Mouse (Mus musculus) MEL (cell line): ENCODE measurements around the gene Zfp583. TPM values are rescaled to one million over a fixed set of nuclear protein-coding genes. Genes with fewer than 3 reads are reported as not detected.
A peak's percentile ranks its signal among the peaks of the same experiment; 100 is the strongest.

Experiments used
- DNase-seq: peaks from one replicate; pipeline ENCODE4 v3.0.0; 2011; ENCODE audit warnings: low read depth, low spot score
- H3K27ac ChIP-seq: 2 replicates; pipeline ENCODE4 v1.5.1; 2012; ENCODE audit warnings: low read depth, mild to moderate bottlenecking, control low read depth, low read length, moderate library complexity; ENCODE audit not compliant: control insufficient read depth
- H3K27me3 ChIP-seq, 2 experiments: fragments of 150-350 bp in 1 of 2; sonication (generic) in 1 of 2; 2 replicates each; pipeline ENCODE4 v1.6.1; 2012; ENCODE audit warnings: low read length in 2 of 2, mild to moderate bottlenecking in 2 of 2, improper control_type of control experiment in 1 of 2, moderate library complexity in 1 of 2; ENCODE audit not compliant: insufficient read depth in 2 of 2, control insufficient read depth in 1 of 2
- H3K36me3 ChIP-seq, 2 experiments: 2 replicates each; pipeline ENCODE4 v1.6.1; 2012 to 2014; ENCODE audit warnings: low read length in 2 of 2, improper control_type of control experiment in 1 of 2, inconsistent platforms in 1 of 2, mild to moderate bottlenecking in 1 of 2; ENCODE audit not compliant: insufficient read depth in 2 of 2, control insufficient read depth in 1 of 2
- H3K4me1 ChIP-seq, 2 experiments: fragments of 150-350 bp in 1 of 2; sonication (generic) in 1 of 2; 2 replicates each; pipeline ENCODE4 v1.6.1; 2012; ENCODE audit warnings: low read length in 2 of 2, improper control_type of control experiment in 1 of 2, mild to moderate bottlenecking in 1 of 2; ENCODE audit not compliant: insufficient read depth in 2 of 2, control insufficient read depth in 1 of 2
- H3K4me3 ChIP-seq, 2 experiments: fragments of 150-350 bp in 1 of 2; sonication (generic) in 1 of 2; 2 replicates each; pipeline ENCODE4 v1.5.1; 2012; ENCODE audit warnings: low read depth in 2 of 2, low read length in 2 of 2, mild to moderate bottlenecking in 2 of 2, moderate library complexity in 2 of 2, control low read depth in 1 of 2, improper control_type of control experiment in 1 of 2; ENCODE audit not compliant: control insufficient read depth in 1 of 2, insufficient read depth in 1 of 2
- H3K79me2 ChIP-seq: 2 replicates; pipeline ENCODE4 v1.6.1; 2012; ENCODE audit warnings: mild to moderate bottlenecking, low read length, moderate library complexity; ENCODE audit not compliant: control insufficient read depth, poor library complexity, insufficient read depth
- H3K9ac ChIP-seq: 2 replicates; pipeline ENCODE4 v1.6.1; 2012; ENCODE audit warnings: low read depth, mild to moderate bottlenecking, control low read depth, low read length, moderate library complexity; ENCODE audit not compliant: control insufficient read depth, poor library complexity, severe bottlenecking
- H3K9me3 ChIP-seq: fragments of 150-350 bp; sonication (generic); replicated peaks from 2 replicates; pipeline ENCODE4 v1.6.1; 2012; ENCODE audit warnings: mild to moderate bottlenecking, low read length, improper control_type of control experiment, moderate library complexity; ENCODE audit not compliant: insufficient read depth
- BHLHE40 ChIP-seq: IDR thresholded peaks from 2 replicates; pipeline ENCODE4 v1.6.1; 2012; ENCODE audit warnings: low read depth, mild to moderate bottlenecking, inconsistent platforms, low read length, improper control_type of control experiment, borderline replicate concordance
- CHD1 ChIP-seq: IDR thresholded peaks from 2 replicates; pipeline ENCODE4 v1.6.1; 2012; ENCODE audit warnings: low read depth, mild to moderate bottlenecking, inconsistent platforms, low read length, improper control_type of control experiment
- CHD2 ChIP-seq: IDR thresholded peaks from 2 replicates; pipeline ENCODE4 v1.6.1; 2011; ENCODE audit warnings: low read length, improper control_type of control experiment
- CTCF ChIP-seq, 3 experiments: IDR thresholded peaks in 2 of 3; conservative IDR thresholded peaks in 1 of 3; 2 replicates each; pipeline ENCODE4 v1.5.1; 2011 to 2012; ENCODE audit warnings: low read length in 3 of 3, low read depth in 2 of 3, mild to moderate bottlenecking in 2 of 3, improper control_type of control experiment in 1 of 3, inconsistent platforms in 1 of 3, mixed read lengths in 1 of 3, moderate library complexity in 1 of 3; ENCODE audit not compliant: control insufficient read depth in 1 of 3, insufficient read depth in 1 of 3, poor library complexity in 1 of 3, severe bottlenecking in 1 of 3
- E2F4 ChIP-seq: IDR thresholded peaks from 2 replicates; pipeline ENCODE4 v1.6.1; 2011; ENCODE audit warnings: low read depth, low read length, improper control_type of control experiment, borderline replicate concordance
- ELF1 ChIP-seq: IDR thresholded peaks from 2 replicates; pipeline ENCODE4 v1.6.1; 2014; ENCODE audit warnings: low read depth, mild to moderate bottlenecking, inconsistent platforms, low read length, improper control_type of control experiment, moderate library complexity
- EP300 ChIP-seq, 2 experiments: IDR thresholded peaks; 2 replicates each; pipeline ENCODE4 v1.6.1; 2011; ENCODE audit warnings: improper control_type of control experiment in 2 of 2, low read length in 2 of 2, low read depth in 1 of 2, mild to moderate bottlenecking in 1 of 2
- ETS1 ChIP-seq: IDR thresholded peaks from 2 replicates; pipeline ENCODE4 v1.6.1; 2012; ENCODE audit warnings: low read depth, mild to moderate bottlenecking, inconsistent platforms, low read length, improper control_type of control experiment, moderate library complexity
- GABPA ChIP-seq: IDR thresholded peaks from 2 replicates; pipeline ENCODE4 v1.6.1; 2012; ENCODE audit warnings: low read depth, mild to moderate bottlenecking, inconsistent platforms, low read length, improper control_type of control experiment, moderate library complexity
- GATA1 ChIP-seq: IDR thresholded peaks from 2 replicates; pipeline ENCODE4 v1.6.1; 2011; ENCODE audit warnings: low read depth, low read length, improper control_type of control experiment
- JUND ChIP-seq: IDR thresholded peaks from 2 replicates; pipeline ENCODE4 v1.6.1; 2011; ENCODE audit warnings: low read depth, mild to moderate bottlenecking, improper control_type of control experiment, low read length
- KAT2A ChIP-seq: conservative IDR thresholded peaks from 2 replicates; pipeline ENCODE4 v1.6.1; 2012; ENCODE audit warnings: low read depth, low read length, improper control_type of control experiment, inconsistent platforms
- MAFK ChIP-seq: IDR thresholded peaks from 2 replicates; pipeline ENCODE4 v1.6.1; 2011; ENCODE audit warnings: low read depth, mild to moderate bottlenecking, low read length, improper control_type of control experiment, borderline replicate concordance
- MAZ ChIP-seq: IDR thresholded peaks from 2 replicates; pipeline ENCODE4 v1.6.1; 2012; ENCODE audit warnings: low read depth, mild to moderate bottlenecking, inconsistent platforms, low read length, improper control_type of control experiment
- MEF2A ChIP-seq: IDR thresholded peaks from 2 replicates; pipeline ENCODE4 v1.6.1; 2014; ENCODE audit warnings: low read depth, mild to moderate bottlenecking, inconsistent platforms, low read length, improper control_type of control experiment; ENCODE audit not compliant: poor library complexity, insufficient replicate concordance, severe bottlenecking; ENCODE audit errors: extremely low read depth
- MXI1 ChIP-seq: IDR thresholded peaks from 2 replicates; pipeline ENCODE4 v1.6.1; 2011; ENCODE audit warnings: mild to moderate bottlenecking, low read depth, low read length, improper control_type of control experiment
- MYB ChIP-seq: IDR thresholded peaks from 2 replicates; pipeline ENCODE4 v1.6.1; 2011; ENCODE audit warnings: mild to moderate bottlenecking, low read depth, low read length, improper control_type of control experiment
- MYC ChIP-seq: IDR thresholded peaks from 2 replicates; pipeline ENCODE4 v1.6.1; 2011; ENCODE audit warnings: low read depth, mild to moderate bottlenecking, low read length, improper control_type of control experiment, moderate library complexity
- NELFE ChIP-seq: IDR thresholded peaks from 2 replicates; pipeline ENCODE4 v1.6.1; 2011; ENCODE audit warnings: low read depth, low read length, improper control_type of control experiment
- NRF1 ChIP-seq: IDR thresholded peaks from 2 replicates; pipeline ENCODE4 v1.6.1; 2014; ENCODE audit warnings: low read depth, mild to moderate bottlenecking, inconsistent platforms, low read length, improper control_type of control experiment, moderate library complexity; ENCODE audit not compliant: poor library complexity, insufficient read depth, severe bottlenecking
- POLR2A ChIP-seq, 2 experiments: IDR thresholded peaks; 2 replicates each; pipeline ENCODE4 v1.6.1; 2011 to 2012; ENCODE audit warnings: low read length in 2 of 2, mild to moderate bottlenecking in 2 of 2, control low read depth in 1 of 2, improper control_type of control experiment in 1 of 2, low read depth in 1 of 2, moderate library complexity in 1 of 2; ENCODE audit not compliant: control insufficient read depth in 1 of 2, insufficient read depth in 1 of 2, poor library complexity in 1 of 2
- POLR2AphosphoS2 ChIP-seq: IDR thresholded peaks from 2 replicates; pipeline ENCODE4 v1.6.1; 2011; ENCODE audit warnings: low read length, improper control_type of control experiment
- POLR2AphosphoS5 ChIP-seq: IDR thresholded peaks from 2 replicates; pipeline ENCODE4 v1.6.1; 2012; ENCODE audit warnings: low read depth, borderline replicate concordance, mild to moderate bottlenecking, inconsistent platforms, low read length, moderate library complexity, mixed read lengths
- RAD21 ChIP-seq: IDR thresholded peaks from 2 replicates; pipeline ENCODE4 v1.6.1; 2011; ENCODE audit warnings: mild to moderate bottlenecking, low read depth, low read length, improper control_type of control experiment
- RCOR1 ChIP-seq: IDR thresholded peaks from 2 replicates; pipeline ENCODE4 v1.6.1; 2012; ENCODE audit warnings: low read depth, mild to moderate bottlenecking, inconsistent platforms, low read length, improper control_type of control experiment
- SMC3 ChIP-seq: IDR thresholded peaks from 2 replicates; pipeline ENCODE4 v1.6.1; 2011; ENCODE audit warnings: low read depth, low read length, improper control_type of control experiment
- TAL1 ChIP-seq: IDR thresholded peaks from 2 replicates; pipeline ENCODE4 v1.6.1; 2012; ENCODE audit warnings: mild to moderate bottlenecking, inconsistent platforms, low read length, moderate library complexity, mixed read lengths
- TBP ChIP-seq: IDR thresholded peaks from 2 replicates; pipeline ENCODE4 v1.8.0; 2011; ENCODE audit warnings: low read depth, low read length, improper control_type of control experiment
- TCF12 ChIP-seq: IDR thresholded peaks from 2 replicates; pipeline ENCODE4 v1.6.1; 2014; ENCODE audit warnings: low read depth, mild to moderate bottlenecking, inconsistent platforms, low read length, improper control_type of control experiment, moderate library complexity
- UBTF ChIP-seq: IDR thresholded peaks from 2 replicates; pipeline ENCODE4 v1.6.1; 2012; ENCODE audit warnings: low read depth, mild to moderate bottlenecking, inconsistent platforms, low read length, improper control_type of control experiment, moderate library complexity, borderline replicate concordance; ENCODE audit not compliant: insufficient read depth
- USF1 ChIP-seq: IDR thresholded peaks from 2 replicates; pipeline ENCODE4 v1.6.1; 2014; ENCODE audit warnings: low read depth, mild to moderate bottlenecking, inconsistent platforms, low read length, improper control_type of control experiment, moderate library complexity
- USF2 ChIP-seq, 2 experiments: IDR thresholded peaks; 2 replicates each; pipeline ENCODE4 v1.6.1; 2011 to 2012; ENCODE audit warnings: improper control_type of control experiment in 2 of 2, low read length in 2 of 2, borderline replicate concordance in 1 of 2, inconsistent platforms in 1 of 2, low read depth in 1 of 2, mild to moderate bottlenecking in 1 of 2; ENCODE audit not compliant: insufficient read depth in 1 of 2
- ZC3H11A ChIP-seq: IDR thresholded peaks from 2 replicates; pipeline ENCODE4 v1.6.1; 2012; ENCODE audit warnings: low read depth, mild to moderate bottlenecking, inconsistent platforms, low read length, improper control_type of control experiment
- ZKSCAN1 ChIP-seq: IDR thresholded peaks from 2 replicates; pipeline ENCODE4 v1.6.1; 2012; ENCODE audit warnings: low read depth, mild to moderate bottlenecking, inconsistent platforms, low read length, improper control_type of control experiment, moderate library complexity
- ZMIZ1 ChIP-seq: IDR thresholded peaks from 2 replicates; pipeline ENCODE4 v1.6.1; 2012; ENCODE audit warnings: low read depth, mild to moderate bottlenecking, inconsistent platforms, low read length, improper control_type of control experiment, moderate library complexity
- ZNF384 ChIP-seq: IDR thresholded peaks from 2 replicates; pipeline ENCODE4 v1.6.1; 2012; ENCODE audit warnings: low read depth, mild to moderate bottlenecking, inconsistent platforms, low read length, improper control_type of control experiment
- polyA plus RNA-seq, 2 experiments: library from polyadenylated mRNA; stranded (reverse) in 1 of 2; unstranded in 1 of 2; fragments of >175 nt in 1 of 2; fragments of >200 nt in 1 of 2; gene quantifications; 2 replicates each; pipeline versions ENCODE4 v1.2.1 to v1.2.4; 2012; ENCODE audit warnings: low replicate concordance in 2 of 2, low read depth in 1 of 2; ENCODE audit not compliant: insufficient read length in 2 of 2, insufficient read depth in 1 of 2, missing spikeins in 1 of 2
- total RNA-seq: library from RNA; depleted of rRNA; stranded (reverse); fragments of 300-350 nt; gene quantifications from 2 replicates; pipeline ENCODE4 v1.2.3, GENCODE M21; 2012

Gene Zfp583
- total and polyA plus RNA-seq, 3 experiments = not detected

GRCm38 (mm10) chr7:6283451-6284075, 47.5 kb downstream of the Zfp583 start:
- Histone ChIP-seq H3K79me2 (peaks cover 6% of the 10 kb centered on the region), H3K9ac (peak overlapping the region; percentile 77), H3K36me3 (peaks cover 0 to 7% of the 10 kb centered on the region in 2 experiments; a peak in 2 of 4 replicates), H3K27me3 (no peaks in the 10 kb centered on the region), H3K27ac (peak overlapping the region; percentile 96), H3K4me1 (peaks cover 8 to 22% of the 10 kb centered on the region in 2 experiments), H3K4me3 (peak overlapping the region; percentile 75 to 94), H3K9me3 (no peaks in the 10 kb centered on the region)
- DNase-seq = peak; percentile 92
- TF ChIP-seq MEF2A (no peak), USF1 (no peak), MXI1 (peak; percentile 72; the same call in 1 of the 2 replicates), POLR2AphosphoS2 (no peak), RCOR1 (no peak), SMC3 (no peak), CHD2 (no peak), KAT2A (peak; percentile 87), USF2 (IDR thresholded peaks at IDR 0.05; ENCODE audit: borderline replicate concordance in 1 of 2, insufficient read depth in 1 of 2, low read depth in 1 of 2, low read length in 2 of 2) (no peak), E2F4 (no peak), GATA1 (no peak), MYB (no peak), POLR2AphosphoS5 (no peak), BHLHE40 (no peak), TBP (peak; percentile 76), ZMIZ1 (0 out of 2 replicates have a peak, but pooled peaks have one; percentile 27), EP300 (IDR thresholded peaks at IDR 0.05; ENCODE audit: low read depth in 1 of 2, low read length in 2 of 2) (no peak), NELFE (peak; percentile 37), NRF1 (no peak), ETS1 (0 out of 2 replicates have a peak, but pooled peaks have one; percentile 6), ZC3H11A (no peak), MAFK (no peak), ELF1 (peak; percentile 57), CTCF (IDR thresholded peaks at IDR 0.05 in 2 of 3, conservative IDR thresholded peaks at IDR 0.05 in 1 of 3; ENCODE audit: control insufficient read depth in 1 of 3, insufficient read depth in 1 of 3, low read depth in 2 of 3, low read length in 3 of 3, poor library complexity in 1 of 3, severe bottlenecking in 1 of 3) (peak; percentile 9 to 38 (median 27); a peak in 3 of 6 replicates), GABPA (no peak), RAD21 (no peak; the same call in none of the 2 replicates), TCF12 (no peak), ZKSCAN1 (no peak), JUND (no peak), CHD1 (no peak), POLR2A (IDR thresholded peaks at IDR 0.05; ENCODE audit: control insufficient read depth in 1 of 2, insufficient read depth in 1 of 2, low read depth in 1 of 2, low read length in 2 of 2, poor library complexity in 1 of 2) (peak in 1 of 2 experiments; percentile 52; a peak in 1 of 4 replicates), TAL1 (no peak), MAZ (0 out of 2 replicates have a peak, but pooled peaks have one; percentile 14), ZNF384 (no peak), UBTF (no peak), MYC (no peak; the same call in 1 of the 2 replicates)
